Mouse (Mus musculus) megakaryocyte, embryonic 14.5 days (primary cell): ENCODE measurements around the gene Zfp580. TPM values are rescaled to one million over a fixed set of nuclear protein-coding genes. Genes with fewer than 3 reads are reported as not detected.
"Not testable (repeated sequence)": the region's sequence is repeated elsewhere in the genome, so short reads cannot be mapped to it uniquely, and the experiment has no call there.

Source experiments
- H3K27me3 ChIP-seq: replicated peaks from 2 replicates; pipeline ENCODE3; 2012; ENCODE audit warnings: inconsistent platforms
- H3K36me3 ChIP-seq: replicated peaks from 2 replicates; pipeline ENCODE3; 2012; ENCODE audit warnings: low read length, inconsistent platforms, mixed read lengths
- H3K4me1 ChIP-seq: 2 replicates; pipeline ENCODE4 v1.6.1; 2012; ENCODE audit warnings: inconsistent platforms
- H3K4me3 ChIP-seq: replicated peaks from 2 replicates; pipeline ENCODE3; 2012; ENCODE audit warnings: moderate library complexity, mild to moderate bottlenecking, inconsistent platforms
- H3K9me3 ChIP-seq: 2 replicates; pipeline ENCODE4 v1.6.1; 2012; ENCODE audit warnings: inconsistent platforms
- FLI1 ChIP-seq: IDR thresholded peaks from 2 replicates; pipeline ENCODE4 v1.6.1; 2012; ENCODE audit warnings: low read length, inconsistent platforms, mixed read lengths
- GATA1 ChIP-seq: IDR thresholded peaks from 3 replicates; pipeline ENCODE4 v1.6.1; 2012; ENCODE audit warnings: mixed read lengths, low read length, inconsistent platforms, borderline replicate concordance
- polyA plus RNA-seq: library from polyadenylated mRNA; stranded (reverse); fragments of >175 nt; gene quantifications from 2 replicates; pipeline ENCODE4 v1.2.3, GENCODE M21; 2012; ENCODE audit warnings: low replicate concordance; ENCODE audit not compliant: insufficient read depth

Gene Zfp580
- polyA plus RNA-seq, result 58.5 and 224 TPM in 2 replicates

DNA sequence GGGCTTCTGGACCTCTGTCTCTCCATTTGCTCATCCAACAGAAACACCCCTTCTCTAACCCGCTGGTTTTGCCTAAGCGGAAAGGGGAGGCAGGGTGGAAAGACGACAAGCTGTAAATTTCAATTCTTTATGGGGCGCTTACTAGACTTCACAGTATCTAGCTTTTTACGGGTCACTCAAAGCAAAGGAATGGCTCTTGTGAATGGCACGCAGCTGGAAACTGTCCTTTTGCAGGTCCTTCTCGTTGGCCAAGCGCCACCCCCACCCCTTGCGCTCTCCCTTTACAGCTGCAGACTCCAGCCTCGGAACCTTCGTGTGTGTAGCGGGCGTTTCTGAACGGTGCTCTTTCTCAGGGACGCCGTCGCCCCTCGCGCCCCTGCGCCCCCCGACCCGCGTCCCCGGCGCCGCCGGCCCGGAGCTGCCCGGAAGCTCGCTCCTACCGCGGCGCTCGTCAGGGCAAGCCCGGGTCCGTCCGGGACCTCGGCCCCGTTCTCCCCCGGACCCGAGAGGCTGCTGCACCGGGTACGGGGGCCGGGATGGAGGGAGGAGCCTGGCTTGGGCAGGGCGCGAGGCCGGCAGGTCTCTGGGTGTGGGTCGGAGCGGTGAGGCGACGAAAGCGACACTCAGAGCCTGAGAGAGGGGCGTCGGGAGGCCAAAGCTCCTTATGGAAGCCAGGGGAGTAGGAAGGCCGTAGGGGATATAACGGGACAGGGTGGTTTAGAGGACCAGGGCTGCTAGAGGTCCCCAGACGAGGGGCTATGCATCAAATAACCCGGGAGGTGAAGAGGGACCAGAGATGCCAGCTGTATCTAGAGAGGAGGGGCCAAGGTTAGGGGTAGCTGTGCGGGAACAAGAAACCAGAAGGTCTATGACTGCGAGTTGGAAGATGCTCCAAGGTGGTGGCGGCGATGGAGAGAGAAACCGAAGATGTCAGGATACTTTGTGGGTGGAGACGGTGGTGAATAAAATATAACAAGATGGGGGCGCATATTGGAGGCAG is at the start of gene Zfp580:
Gene Zfp580, plus strand, starts transcription at position 346 of the 1,000 bp plus-strand sequence.
- no peaks in the 10 kb centered on the region for H3K36me3 ChIP-seq
- H3K9me3 ChIP-seq, result peaks cover 12% of the 10 kb centered on the region
- peaks cover 61% of the 10 kb centered on the region for H3K4me1 ChIP-seq
- H3K27me3 ChIP-seq, result peaks cover 74% of the 10 kb centered on the region
- H3K4me3 ChIP-seq, result peak within 1 kb of the TSS; percentile 93
- TF ChIP-seq FLI1 (no peak), GATA1 (no peak)

DNA sequence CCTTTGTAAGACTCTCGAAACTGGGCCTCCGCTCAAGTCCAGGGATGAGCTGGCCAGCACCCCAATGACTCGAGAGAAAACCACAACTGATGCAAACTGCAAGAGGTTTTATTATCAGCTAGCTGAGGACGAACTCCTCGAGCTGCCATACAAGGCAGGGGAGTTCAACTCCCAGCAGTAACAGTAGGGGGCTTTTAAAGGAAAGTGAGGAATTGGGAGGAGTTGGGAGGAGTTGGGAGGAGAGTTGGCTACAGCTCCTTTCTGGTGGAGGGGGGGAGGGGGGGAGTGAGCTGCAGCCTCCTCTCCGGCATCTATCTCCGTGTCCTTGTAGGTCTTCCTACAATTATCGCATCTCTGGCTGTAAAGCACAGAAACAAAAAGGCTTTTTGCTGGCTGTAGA is 48.5 kb upstream of the Zfp580 start:
- Histone ChIP-seq H3K36me3 (peaks cover 19% of the 10 kb centered on the region), H3K9me3 (peaks cover 23% of the 10 kb centered on the region)
- not testable (repeated sequence) for H3K27me3 ChIP-seq, H3K4me1 ChIP-seq, H3K4me3 ChIP-seq

DNA sequence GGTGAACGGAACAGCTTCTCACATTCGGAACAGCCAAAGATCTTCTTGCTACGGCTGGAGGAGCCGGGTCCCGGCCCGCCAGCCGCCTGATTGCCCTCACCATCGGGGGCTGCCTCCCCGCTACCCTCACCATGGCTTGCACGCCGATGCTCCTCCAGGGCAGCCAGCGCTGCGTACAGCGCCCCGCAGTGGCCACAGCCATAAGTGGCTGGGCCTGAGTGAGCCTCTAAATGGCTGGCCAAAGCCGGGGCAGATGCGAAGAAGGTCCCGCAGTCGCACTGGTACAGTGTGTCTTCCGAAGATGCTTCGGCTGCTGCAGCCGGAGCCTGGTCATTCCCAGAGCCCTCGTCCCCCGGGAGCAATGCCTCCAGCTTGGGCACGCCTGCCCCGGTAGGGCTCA is 43.1 kb upstream of the Zfp580 start:
- TF ChIP-seq FLI1 (no peak), GATA1 (no peak)
- no peaks in the 10 kb centered on the region for H3K27me3 ChIP-seq
- peaks cover 73% of the 10 kb centered on the region for H3K36me3 ChIP-seq
- peaks cover 9% of the 10 kb centered on the region for H3K9me3 ChIP-seq
- no peak overlapping the region for H3K4me3 ChIP-seq
- H3K4me1 ChIP-seq, result peaks cover 21% of the 10 kb centered on the region

DNA sequence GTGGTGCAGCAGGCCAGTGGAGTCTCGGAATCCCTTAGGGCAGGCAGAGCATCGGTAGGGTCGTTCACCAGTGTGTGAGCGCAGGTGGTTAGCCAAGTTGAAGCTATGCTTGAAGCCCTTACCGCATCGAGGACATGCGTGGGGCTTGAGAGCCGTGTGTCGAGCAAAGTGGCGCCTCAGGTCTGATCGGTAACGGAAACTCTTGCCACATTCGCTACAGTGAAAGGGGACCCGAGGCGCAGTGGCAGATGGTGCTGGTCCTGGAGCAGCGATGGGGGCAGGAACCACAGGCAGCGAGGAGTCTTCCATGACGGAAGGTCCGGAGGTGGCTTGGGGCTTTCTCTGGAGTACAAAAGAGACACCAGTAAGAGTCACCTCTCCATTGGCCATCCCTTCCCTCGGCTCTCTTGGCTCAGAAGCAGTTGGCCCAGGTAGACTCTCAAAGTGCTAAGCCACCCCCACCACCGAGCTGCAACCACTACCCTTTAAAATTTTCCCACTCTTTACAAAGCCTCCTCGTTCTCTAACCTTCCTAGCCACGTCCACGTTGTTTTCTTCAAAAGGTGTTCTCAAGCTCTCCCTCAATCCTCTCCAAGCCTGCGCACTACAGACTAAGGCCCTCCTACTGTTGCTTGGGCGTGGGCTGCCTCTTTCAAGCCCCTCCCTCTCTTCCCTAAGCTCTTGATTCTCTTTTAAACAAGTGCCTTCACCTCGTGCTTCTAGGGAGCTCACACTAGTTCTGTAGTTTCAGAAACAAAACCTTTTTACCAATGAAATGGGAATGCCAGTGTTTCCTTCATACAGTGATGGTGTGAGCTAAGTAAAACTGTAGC is 38.4 kb upstream of the Zfp580 start:
- Histone ChIP-seq H3K4me1 (peaks cover 33% of the 10 kb centered on the region), H3K36me3 (peaks cover 67% of the 10 kb centered on the region), H3K27me3 (no peaks in the 10 kb centered on the region), H3K9me3 (0 out of 2 replicates have a peak, but pooled peaks cover 3% of the 10 kb centered on the region), H3K4me3 (peak overlapping the region; percentile 77)
- TF ChIP-seq FLI1, result no peak
- no peak for TF ChIP-seq GATA1

DNA sequence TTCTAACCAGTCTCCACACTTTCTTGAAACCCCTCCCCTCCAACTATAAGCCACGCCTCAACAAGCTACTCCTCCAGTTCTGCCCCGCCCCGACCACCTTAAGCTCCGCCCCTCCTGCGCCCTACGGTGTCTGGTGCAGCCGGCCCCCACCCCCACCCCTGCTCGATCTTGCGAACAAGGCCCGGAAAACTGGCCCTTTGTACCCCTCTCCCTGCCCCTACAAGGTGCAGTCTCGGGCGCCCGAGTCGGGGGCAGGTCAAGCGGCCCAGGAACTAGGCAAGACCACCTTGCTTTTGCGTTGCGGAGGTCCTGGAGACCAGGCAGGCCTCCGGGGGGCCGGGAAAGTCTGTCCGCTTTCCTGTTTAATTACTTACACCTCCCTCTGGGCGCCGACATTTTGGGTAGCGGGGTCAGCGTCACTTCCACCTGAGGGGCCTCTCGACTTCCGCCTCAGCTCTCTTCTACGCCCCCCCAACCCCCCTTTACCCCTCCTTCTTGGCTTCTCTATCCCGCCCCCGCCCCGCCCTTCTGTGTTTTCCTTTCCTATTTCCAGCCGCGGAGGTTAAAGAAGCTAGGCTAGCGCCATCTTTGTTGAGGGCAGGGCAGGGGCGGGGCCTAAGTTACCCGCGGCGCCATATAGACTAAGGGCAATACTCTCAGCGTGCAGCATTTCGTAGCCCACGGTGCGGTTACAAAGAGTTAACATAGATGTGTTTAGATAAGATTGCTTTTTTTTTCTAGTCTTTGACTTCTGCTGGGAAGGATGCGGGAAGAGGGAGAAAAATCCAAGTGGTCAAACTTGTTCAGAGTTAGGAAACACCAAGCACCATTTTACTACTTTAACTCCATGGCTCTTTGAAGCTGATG is 36.9 kb upstream of the Zfp580 start, which contains the start of the genes Zfp524 and Fiz1:
Gene Zfp524, plus strand, starts transcription at position 165 of the 867 bp plus-strand sequence.
Gene Fiz1, minus strand, starts transcription at position 447 of the 867 bp plus-strand sequence.
- Histone ChIP-seq H3K4me1 (peaks cover 49% of the 10 kb centered on the region), H3K36me3 (peaks cover 56% of the 10 kb centered on the region), H3K27me3 (no peaks in the 10 kb centered on the region), H3K9me3 (0 out of 2 replicates have a peak, but pooled peaks cover 3% of the 10 kb centered on the region), H3K4me3 (peak within 1 kb of the TSS; percentile 94)
- TF ChIP-seq FLI1 (no peak), GATA1 (no peak)

DNA sequence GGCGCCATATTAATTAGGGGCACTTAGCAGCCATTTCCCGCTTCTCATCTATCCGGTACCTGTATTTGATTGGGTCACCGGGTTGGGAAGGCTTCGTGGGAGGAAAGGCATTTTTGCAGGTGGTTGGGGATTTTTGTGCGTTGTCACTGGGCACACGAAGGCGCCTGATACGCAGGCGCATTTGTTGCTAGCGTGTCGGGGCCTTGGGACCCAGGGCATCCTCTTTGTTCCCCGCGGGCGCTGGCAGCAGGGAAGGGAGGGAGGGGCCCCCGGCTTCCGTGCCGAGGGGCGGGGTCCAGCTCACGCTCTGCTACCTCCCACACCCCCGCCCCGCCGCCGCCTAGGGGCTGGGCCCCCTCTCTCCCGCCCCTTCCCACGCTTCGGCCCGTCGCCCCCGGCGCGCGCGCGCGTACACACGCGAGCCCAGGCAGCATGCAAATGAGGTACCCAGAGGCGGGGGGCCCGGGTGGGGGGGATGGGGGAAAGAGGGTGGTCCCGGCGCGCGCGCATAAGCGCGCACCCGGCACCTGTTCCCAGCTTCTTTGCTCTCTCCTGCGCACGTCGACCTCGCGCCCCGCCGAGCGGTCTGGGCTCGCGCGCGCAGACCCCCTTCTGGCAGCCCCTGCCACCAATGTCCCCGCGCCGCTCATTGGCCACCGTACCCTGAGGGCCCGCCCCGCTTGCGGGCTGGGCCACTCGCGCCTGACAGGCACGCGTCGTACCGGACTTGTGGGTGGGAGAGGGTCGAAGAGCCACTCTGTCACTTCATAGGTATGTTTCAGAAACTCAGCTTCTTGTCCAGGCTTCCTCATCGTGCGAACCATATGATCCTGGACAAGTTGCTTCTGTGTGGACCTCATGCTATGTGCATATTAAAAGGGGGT is 36.0 kb upstream of the Zfp580 start, which contains the start of gene Gm44973:
Gene Gm44973, plus strand, starts transcription at position 379 of the 884 bp plus-strand sequence.
- H3K9me3 ChIP-seq, result 0 out of 2 replicates have a peak, but pooled peaks cover 3% of the 10 kb centered on the region
- peak within 1 kb of the TSS; percentile 94 for H3K4me3 ChIP-seq
- TF ChIP-seq GATA1, result peak; percentile 54; the same call in 1 of the 3 replicates
- no peak for TF ChIP-seq FLI1
- no peaks in the 10 kb centered on the region for H3K27me3 ChIP-seq
- H3K36me3 ChIP-seq, result peaks cover 48% of the 10 kb centered on the region
- peaks cover 51% of the 10 kb centered on the region for H3K4me1 ChIP-seq

DNA sequence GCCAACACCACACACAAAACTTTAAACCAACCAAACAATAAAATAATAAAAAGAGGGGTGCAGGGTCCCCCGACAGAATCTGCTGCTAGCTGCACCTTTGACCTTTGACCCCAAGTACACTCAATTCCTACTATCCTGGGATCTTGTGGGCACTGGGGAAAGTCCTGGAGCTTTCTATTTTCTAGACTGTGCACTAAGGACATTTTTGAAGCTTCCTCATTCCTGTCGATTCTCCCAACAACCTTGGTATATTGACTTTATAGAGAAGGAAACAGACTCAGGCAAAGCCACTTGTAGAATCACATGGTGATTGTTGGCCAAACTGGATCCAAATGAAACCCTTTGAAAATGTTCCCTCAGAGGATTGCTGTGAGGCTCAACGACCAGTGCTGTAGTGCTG is 35.3 kb upstream of the Zfp580 start:
- Histone ChIP-seq H3K4me1 (peaks cover 54% of the 10 kb centered on the region), H3K36me3 (peaks cover 41% of the 10 kb centered on the region), H3K27me3 (no peaks in the 10 kb centered on the region), H3K4me3 (peak overlapping the region; percentile 94), H3K9me3 (0 out of 2 replicates have a peak, but pooled peaks cover 3% of the 10 kb centered on the region)
- TF ChIP-seq GATA1 (no peak), FLI1 (no peak)

DNA sequence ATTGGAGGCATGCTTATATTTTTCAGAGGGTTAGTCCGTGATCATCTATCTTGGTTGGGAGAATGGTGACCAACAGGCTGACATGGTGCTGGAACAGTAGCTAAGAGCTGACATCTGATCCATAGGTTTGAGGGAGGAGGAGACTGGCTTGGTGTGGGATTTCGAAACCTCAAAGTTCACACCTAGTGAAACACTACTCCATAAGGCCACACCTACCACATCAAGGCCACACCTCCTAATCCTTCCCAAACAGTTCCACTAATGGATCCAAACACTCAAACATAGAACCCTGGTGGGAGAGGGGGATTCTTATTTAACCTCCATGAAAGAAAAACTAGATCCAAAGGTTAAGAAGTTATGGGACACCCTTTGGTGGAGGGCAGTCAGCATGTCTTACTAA is 34.4 kb upstream of the Zfp580 start:
- H3K4me1 ChIP-seq, result peaks cover 57% of the 10 kb centered on the region
- no peak overlapping the region for H3K4me3 ChIP-seq
- peaks cover 40% of the 10 kb centered on the region for H3K36me3 ChIP-seq
- H3K9me3 ChIP-seq, result 0 out of 2 replicates have a peak, but pooled peaks cover 3% of the 10 kb centered on the region
- TF ChIP-seq FLI1 (no peak), GATA1 (no peak)
- H3K27me3 ChIP-seq, result no peaks in the 10 kb centered on the region
